Mouse (Mus musculus): ENCODE measurements at regions not wholly inside any gene's neighbourhood (a gene's known extent, or its start where the extent isn't known, plus 50 kb on each side); places are given as distances from the start of the nearest gene placed in this dataset.
A peak's percentile ranks its signal among the peaks of the same experiment; 100 is the strongest.

- Histone ChIP-seq H3K4me1 (no peaks in the 10 kb centered on the region), H3K27me3 (replicated peaks) (no peaks in the 10 kb centered on the region), H3K4me2 (no peak overlapping the region), H3K9me3 (replicated peaks) (no peaks in the 10 kb centered on the region), H3K27ac (replicated peaks) (no peak overlapping the region), H3K4me3 (replicated peaks) (no peak overlapping the region), H3K36me3 (no peaks in the 10 kb centered on the region), H3K9ac (replicated peaks) (no peak overlapping the region)
- 84% methylated on average over 7 of the region's 7 CpGs for WGBS
- no peak for ATAC-seq (ENCODE audit: low FRiP score)
Observed at GRCm38 (mm10) chr11:105538421-105539210, 51.2 kb upstream of the Tanc2 start.

GRCm38 (mm10) chr11:105532616-105533015 is 57.2 kb upstream of the Tanc2 start:
- no peaks in the 10 kb centered on the region for H3K9me3 ChIP-seq (replicated peaks)
- ATAC-seq (ENCODE audit: low FRiP score): no peak
- no peaks in the 10 kb centered on the region for H3K36me3 ChIP-seq
- H3K27ac ChIP-seq (replicated peaks): no peak overlapping the region
- peaks cover 7% of the 10 kb centered on the region; the same call in 1 of the 2 replicates for H3K4me1 ChIP-seq
- H3K4me2 ChIP-seq: no peak overlapping the region
- H3K27me3 ChIP-seq (replicated peaks): no peaks in the 10 kb centered on the region
- WGBS: 68% methylated on average over 5 of the region's 5 CpGs
- H3K9ac ChIP-seq (replicated peaks): no peak overlapping the region
- no peak overlapping the region for H3K4me3 ChIP-seq (replicated peaks)

DNA sequence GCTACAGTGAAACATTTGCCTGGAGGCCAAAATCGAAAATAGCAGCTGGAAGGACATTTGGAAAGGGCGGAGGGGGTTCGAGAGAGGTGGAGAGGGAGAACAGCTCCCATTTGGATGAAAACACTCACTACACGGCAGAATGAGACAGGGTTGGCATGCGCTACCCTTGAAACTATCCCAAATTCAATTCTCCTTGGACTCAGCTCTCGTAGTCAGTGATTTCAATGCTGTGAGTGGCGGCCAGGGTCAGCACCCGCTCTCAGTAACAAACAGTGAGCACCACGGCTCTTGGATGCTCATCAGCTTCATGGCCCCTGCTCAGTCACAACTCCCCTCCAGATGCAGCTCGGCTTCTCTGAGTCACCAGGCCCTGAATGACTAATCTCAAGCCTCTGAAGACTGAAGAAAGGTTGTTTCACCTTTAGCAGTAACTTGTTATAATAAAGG is 59.1 kb upstream of the Tanc2 start:
- no peak for ATAC-seq (ENCODE audit: low FRiP score)
- 70% methylated on average over 10 of the region's 10 CpGs for WGBS
- Histone ChIP-seq H3K27ac (replicated peaks) (no peak overlapping the region), H3K4me2 (no peak overlapping the region), H3K4me3 (replicated peaks) (no peak overlapping the region), H3K9ac (replicated peaks) (no peak overlapping the region), H3K36me3 (no peaks in the 10 kb centered on the region), H3K27me3 (replicated peaks) (no peaks in the 10 kb centered on the region), H3K9me3 (replicated peaks) (no peaks in the 10 kb centered on the region), H3K4me1 (peaks cover 7% of the 10 kb centered on the region; the same call in 1 of the 2 replicates)

DNA sequence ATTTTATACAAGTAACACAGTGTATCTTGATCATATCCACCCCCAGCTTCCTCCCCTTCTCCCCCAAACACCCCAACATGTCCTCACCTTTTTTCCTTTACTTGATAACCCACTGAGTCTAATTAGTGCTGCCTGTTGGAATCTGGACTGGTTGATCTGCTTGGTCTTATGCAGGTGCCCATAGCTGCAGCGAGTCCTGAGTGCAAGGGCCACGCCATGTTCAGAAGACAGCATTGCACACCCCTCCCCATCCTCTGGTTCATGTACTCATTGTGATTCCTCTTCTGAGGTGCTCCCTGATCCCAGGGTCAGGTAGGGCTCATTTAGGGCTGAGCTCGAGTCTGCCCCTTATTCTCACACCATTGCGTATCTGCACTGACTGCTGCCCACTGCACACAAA is 63.7 kb upstream of the Tanc2 start:
- H3K36me3 ChIP-seq: no peaks in the 10 kb centered on the region

DNA sequence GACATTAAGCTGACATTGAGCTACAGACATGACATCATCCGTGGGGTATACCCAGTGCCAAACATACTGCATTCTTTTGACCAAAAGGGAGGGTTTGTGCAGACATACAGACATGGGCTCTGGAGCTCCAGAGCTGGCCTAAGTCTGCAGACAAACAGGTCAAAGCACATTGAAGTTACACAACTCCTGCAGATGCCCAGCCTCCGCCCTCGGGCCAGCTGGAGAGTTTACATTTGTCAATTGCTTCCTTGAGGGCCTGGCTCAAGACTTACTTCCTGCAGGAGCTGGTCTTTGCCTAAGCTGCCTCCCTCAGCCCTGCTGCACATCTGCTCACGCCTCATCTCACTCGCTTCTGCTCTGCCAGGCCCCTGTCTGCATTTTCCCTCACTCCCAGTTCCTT is 64.2 kb upstream of the Tanc2 start:
- H3K4me1 ChIP-seq: 0 out of 2 replicates have a peak, but pooled peaks cover 8% of the 10 kb centered on the region
- WGBS: 54% methylated on average over 5 of the region's 5 CpGs

More for the DNA sequence above, 63.7 kb upstream of the Tanc2 start:
- Histone ChIP-seq H3K4me3 (replicated peaks) (no peak overlapping the region), H3K4me1 (0 out of 2 replicates have a peak, but pooled peaks cover 8% of the 10 kb centered on the region), H3K4me2 (no peak overlapping the region), H3K27me3 (replicated peaks) (no peaks in the 10 kb centered on the region), H3K9me3 (replicated peaks) (no peaks in the 10 kb centered on the region), H3K27ac (replicated peaks) (no peak overlapping the region), H3K9ac (replicated peaks) (no peak overlapping the region)
- WGBS: 91% methylated on average over 4 of the region's 4 CpGs
- ATAC-seq (ENCODE audit: low FRiP score): no peak

DNA sequence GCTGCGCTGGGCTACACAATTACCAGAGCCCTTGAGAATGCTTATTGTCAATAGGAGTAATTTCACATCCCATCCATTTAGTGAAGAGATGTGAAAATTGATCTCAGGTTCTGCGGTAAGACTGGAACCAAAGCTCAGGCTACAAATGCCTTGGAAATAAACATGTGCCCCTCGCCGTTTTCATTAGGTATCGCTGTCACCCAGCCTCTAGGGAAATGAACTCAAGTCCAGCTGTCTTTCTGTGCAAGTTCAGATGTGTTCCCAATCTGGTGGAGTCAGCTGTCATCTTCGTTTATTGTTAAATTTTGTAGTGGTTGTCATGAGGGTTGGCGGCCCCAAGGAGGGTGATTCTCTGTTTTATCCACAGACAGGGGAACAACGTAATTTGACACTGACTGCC is 65.4 kb upstream of the Tanc2 start:
- Histone ChIP-seq H3K4me3 (replicated peaks) (no peak overlapping the region), H3K9me3 (replicated peaks) (no peaks in the 10 kb centered on the region), H3K36me3 (no peaks in the 10 kb centered on the region), H3K27me3 (replicated peaks) (no peaks in the 10 kb centered on the region), H3K4me1 (0 out of 2 replicates have a peak, but pooled peaks cover 8% of the 10 kb centered on the region), H3K27ac (replicated peaks) (no peak overlapping the region), H3K9ac (replicated peaks) (no peak overlapping the region), H3K4me2 (no peak overlapping the region)
- WGBS: 20% methylated on average over 8 of the region's 8 CpGs
- no peak for ATAC-seq (ENCODE audit: low FRiP score)

More for the DNA sequence above, 64.2 kb upstream of the Tanc2 start:
- H3K4me2 ChIP-seq: no peak overlapping the region
- no peak overlapping the region for H3K27ac ChIP-seq (replicated peaks)
- no peak overlapping the region for H3K9ac ChIP-seq (replicated peaks)
- H3K4me3 ChIP-seq (replicated peaks): no peak overlapping the region
- H3K36me3 ChIP-seq: no peaks in the 10 kb centered on the region
- H3K27me3 ChIP-seq (replicated peaks): no peaks in the 10 kb centered on the region
- ATAC-seq (ENCODE audit: low FRiP score): no peak
- H3K9me3 ChIP-seq (replicated peaks): no peaks in the 10 kb centered on the region

GRCm38 (mm10) chr11:105523765-105524164 is 66.0 kb upstream of the Tanc2 start:
- no peaks in the 10 kb centered on the region for H3K9me3 ChIP-seq (replicated peaks)
- H3K4me3 ChIP-seq (replicated peaks): no peak overlapping the region
- no peaks in the 10 kb centered on the region for H3K27me3 ChIP-seq (replicated peaks)
- WGBS: 20% methylated on average over 8 of the region's 8 CpGs
- H3K9ac ChIP-seq (replicated peaks): no peak overlapping the region
- H3K4me2 ChIP-seq: no peak overlapping the region
- H3K4me1 ChIP-seq: 0 out of 2 replicates have a peak, but pooled peaks cover 8% of the 10 kb centered on the region
- H3K27ac ChIP-seq (replicated peaks): no peak overlapping the region
- no peaks in the 10 kb centered on the region for H3K36me3 ChIP-seq
- ATAC-seq (ENCODE audit: low FRiP score): no peak

DNA sequence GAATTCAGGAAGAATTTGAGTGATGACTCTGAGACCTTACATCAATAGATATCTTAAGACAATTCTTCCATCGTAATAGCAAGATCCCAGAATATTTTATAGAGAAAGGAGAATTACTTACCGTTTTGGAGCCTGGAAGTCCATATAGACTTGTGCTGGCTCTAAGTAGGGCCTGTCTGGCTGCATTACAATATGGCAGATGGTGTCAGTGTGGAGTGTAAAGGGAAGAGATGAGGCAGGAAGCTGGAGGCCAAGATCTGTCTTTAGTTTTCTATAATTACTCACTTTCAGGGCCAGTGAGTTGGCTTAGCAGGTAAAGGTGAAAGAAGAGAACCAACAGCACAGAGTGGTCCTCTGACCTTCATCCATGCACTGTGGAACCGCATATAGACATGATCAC is 63.9 kb upstream of the March10 start:
- Histone ChIP-seq H3K9ac (replicated peaks) (no peak overlapping the region), H3K4me1 (0 out of 2 replicates have a peak, but pooled peaks cover 8% of the 10 kb centered on the region), H3K4me3 (replicated peaks) (no peak overlapping the region), H3K36me3 (no peaks in the 10 kb centered on the region), H3K27ac (replicated peaks) (no peak overlapping the region), H3K9me3 (replicated peaks) (no peaks in the 10 kb centered on the region), H3K27me3 (replicated peaks) (no peaks in the 10 kb centered on the region), H3K4me2 (no peak overlapping the region)
- WGBS: 92% methylated on average over 3 of the region's 3 CpGs
- no peak for ATAC-seq (ENCODE audit: low FRiP score)

DNA sequence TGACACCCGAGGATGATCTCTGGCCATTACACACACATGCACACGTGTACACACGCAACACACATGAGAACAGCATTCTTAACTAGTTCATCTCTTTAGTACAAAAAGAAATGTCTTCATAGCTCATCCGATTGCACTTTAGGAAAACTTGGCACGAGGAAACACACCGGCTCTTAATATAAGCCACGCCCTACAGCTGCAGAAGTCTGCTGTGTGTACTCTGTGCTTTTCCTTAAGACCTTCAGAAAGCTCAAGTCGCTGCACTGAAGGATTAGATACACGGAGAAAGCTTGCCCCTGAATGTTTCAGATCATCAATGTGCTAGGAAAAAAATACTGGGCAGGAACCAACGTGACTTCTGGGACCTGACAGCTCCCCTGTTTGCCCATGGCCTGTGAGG is 56.7 kb upstream of the March10 start:
- H3K36me3 ChIP-seq: no peaks in the 10 kb centered on the region
- 86% methylated on average over 10 of the region's 10 CpGs for WGBS
- no peaks in the 10 kb centered on the region for H3K27me3 ChIP-seq (replicated peaks)
- H3K27ac ChIP-seq (replicated peaks): no peak overlapping the region
- no peak overlapping the region for H3K4me2 ChIP-seq
- no peak overlapping the region for H3K9ac ChIP-seq (replicated peaks)
- H3K4me1 ChIP-seq: peaks cover 18% of the 10 kb centered on the region
- no peak for ATAC-seq (ENCODE audit: low FRiP score)
- H3K4me3 ChIP-seq (replicated peaks): no peak overlapping the region
- no peaks in the 10 kb centered on the region for H3K9me3 ChIP-seq (replicated peaks)

- no peak for ATAC-seq (ENCODE audit: low FRiP score)
- no peaks in the 10 kb centered on the region for H3K36me3 ChIP-seq
- H3K9me3 ChIP-seq (replicated peaks): no peaks in the 10 kb centered on the region
- no peak overlapping the region for H3K4me2 ChIP-seq
- H3K27me3 ChIP-seq (replicated peaks): no peaks in the 10 kb centered on the region
- H3K4me1 ChIP-seq: peaks cover 40% of the 10 kb centered on the region
- H3K9ac ChIP-seq (replicated peaks): no peak overlapping the region
- H3K4me3 ChIP-seq (replicated peaks): no peak overlapping the region
- no peak overlapping the region for H3K27ac ChIP-seq (replicated peaks)
- 82% methylated on average over 4 of the region's 4 CpGs for WGBS
Observed at GRCm38 (mm10) chr11:105510626-105511025, 54.1 kb upstream of the March10 start.

- no peak overlapping the region for H3K9ac ChIP-seq (replicated peaks)
- peaks cover 40% of the 10 kb centered on the region for H3K4me1 ChIP-seq
- H3K27ac ChIP-seq (replicated peaks): no peak overlapping the region
- no peaks in the 10 kb centered on the region for H3K27me3 ChIP-seq (replicated peaks)
- H3K36me3 ChIP-seq: no peaks in the 10 kb centered on the region
- no peak overlapping the region for H3K4me2 ChIP-seq
- H3K9me3 ChIP-seq (replicated peaks): no peaks in the 10 kb centered on the region
- WGBS: 71% methylated on average over 7 of the region's 7 CpGs
- no peak overlapping the region for H3K4me3 ChIP-seq (replicated peaks)
- ATAC-seq (ENCODE audit: low FRiP score): no peak
Observed at GRCm38 (mm10) chr11:105510056-105510455, 53.5 kb upstream of the March10 start.

- 50% methylated on average over 7 of the region's 7 CpGs for WGBS
- Histone ChIP-seq H3K4me3 (replicated peaks) (no peak overlapping the region), H3K27ac (replicated peaks) (peak overlapping the region; percentile 85), H3K9me3 (replicated peaks) (no peaks in the 10 kb centered on the region), H3K36me3 (no peaks in the 10 kb centered on the region), H3K4me2 (peak overlapping the region; percentile 45), H3K4me1 (peaks cover 42% of the 10 kb centered on the region), H3K9ac (replicated peaks) (0 out of 2 replicates have a peak overlapping the region, but pooled peaks have one; percentile 14), H3K27me3 (replicated peaks) (no peaks in the 10 kb centered on the region)
- ATAC-seq (ENCODE audit: low FRiP score): peak; percentile 57
Observed at GRCm38 (mm10) chr11:105508660-105509038, 52.1 kb upstream of the March10 start.
